Mouse (Mus musculus) neutrophil, adult 5-6 weeks (primary cell): Measurements from ENCODE around the gene Sumo3. TPM values are rescaled to one million over a fixed set of nuclear protein-coding genes. Genes with fewer than 3 reads are reported as not detected.
A peak's percentile ranks its signal among the peaks of the same experiment; 100 is the strongest.

Experiments
- ATAC-seq: fragments of 151-379, 151-347 bp; 2 replicates; pipeline ENCODE4 v1.8.0; 2017; ENCODE audit warnings: mild to moderate bottlenecking, moderate TSS enrichment; ENCODE audit not compliant: insufficient number of reproducible peaks, poor library complexity, low FRiP score, severe bottlenecking; ENCODE audit errors: extremely low read depth
- total RNA-seq: library from RNA; stranded (forward); fragments of 200-1000 nt; gene quantifications from 2 replicates; pipeline ENCODE4 v1.2.3, GENCODE M21; 2017

Gene Sumo3
- total RNA-seq, 1 experiment from 2014 or later: 32.6 TPM

DNA sequence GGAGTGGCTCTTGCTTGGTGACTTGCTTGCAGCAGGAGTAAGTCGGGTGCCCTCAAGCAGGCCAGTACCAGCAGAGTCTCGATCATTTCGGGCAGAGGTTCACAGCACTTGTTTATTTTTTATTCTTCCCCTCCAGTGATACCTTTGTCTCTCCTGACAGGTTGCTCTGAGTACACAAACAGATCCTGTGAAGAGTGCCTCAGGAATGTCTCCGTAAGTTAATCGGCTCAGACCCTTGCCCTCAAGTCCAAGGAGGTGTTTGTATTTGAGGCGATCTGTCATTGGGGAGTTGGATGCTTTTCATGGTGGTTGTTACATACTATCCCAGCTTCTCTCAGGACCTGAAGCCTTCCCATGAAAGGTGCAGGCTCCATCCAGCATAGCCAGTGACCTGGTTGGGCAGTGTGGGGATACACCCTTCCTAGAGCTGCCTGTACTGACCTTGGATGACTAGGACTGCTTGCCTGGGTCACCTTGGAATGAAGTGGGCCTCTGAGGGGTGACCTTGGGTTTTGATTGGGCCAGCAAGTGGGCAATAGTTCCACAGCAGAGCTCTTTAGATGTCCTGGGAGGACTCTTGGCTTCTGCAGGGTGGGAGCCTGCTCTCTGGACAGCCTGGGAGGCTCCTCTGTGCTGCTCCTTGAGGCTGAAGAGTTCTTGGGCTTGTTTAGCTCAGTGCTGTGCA, 18.7 kb upstream of the Sumo3 start:
- no peak for ATAC-seq

DNA sequence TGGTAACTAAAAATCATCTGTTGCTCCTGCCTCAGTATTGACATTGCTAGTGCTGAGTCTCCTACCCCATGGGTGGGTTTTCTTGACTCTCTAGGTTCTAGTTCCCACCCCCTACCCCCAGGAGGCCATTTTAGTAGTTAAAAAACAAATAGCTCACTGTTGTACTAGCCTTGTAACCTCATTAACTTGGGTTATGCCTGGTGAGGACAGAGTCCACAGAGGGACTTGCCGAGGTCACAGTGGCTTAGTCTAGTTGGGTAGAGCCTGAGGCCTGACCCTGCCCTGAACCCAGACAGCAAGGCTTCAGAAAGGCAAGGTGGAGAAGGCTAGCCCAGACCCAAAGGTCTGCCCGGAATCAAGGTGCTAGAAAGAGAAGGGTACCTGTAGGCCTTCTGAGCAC, 17.9 kb upstream of the Sumo3 start:
- no peak for ATAC-seq

DNA sequence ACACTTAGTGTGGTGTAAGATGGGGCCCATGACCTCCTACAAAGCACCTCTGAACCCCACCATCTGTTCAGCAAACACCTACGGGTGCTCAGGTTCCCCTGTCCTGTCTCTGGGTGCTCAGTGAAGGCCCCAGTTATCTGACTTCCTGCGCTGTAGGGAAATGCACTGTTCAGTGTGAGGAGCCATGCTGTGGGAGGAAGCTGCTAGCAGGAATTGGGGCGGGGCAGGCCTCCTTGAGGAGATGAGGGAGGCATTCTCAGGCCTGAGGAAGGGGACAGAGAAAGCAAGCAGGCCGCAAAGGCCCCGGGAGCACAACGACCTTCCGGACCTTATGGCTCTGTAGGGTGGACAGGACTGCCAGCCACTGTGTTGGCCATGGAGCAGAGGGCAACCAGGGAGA, 16.8 kb upstream of the Sumo3 start:
- ATAC-seq: no peak

DNA sequence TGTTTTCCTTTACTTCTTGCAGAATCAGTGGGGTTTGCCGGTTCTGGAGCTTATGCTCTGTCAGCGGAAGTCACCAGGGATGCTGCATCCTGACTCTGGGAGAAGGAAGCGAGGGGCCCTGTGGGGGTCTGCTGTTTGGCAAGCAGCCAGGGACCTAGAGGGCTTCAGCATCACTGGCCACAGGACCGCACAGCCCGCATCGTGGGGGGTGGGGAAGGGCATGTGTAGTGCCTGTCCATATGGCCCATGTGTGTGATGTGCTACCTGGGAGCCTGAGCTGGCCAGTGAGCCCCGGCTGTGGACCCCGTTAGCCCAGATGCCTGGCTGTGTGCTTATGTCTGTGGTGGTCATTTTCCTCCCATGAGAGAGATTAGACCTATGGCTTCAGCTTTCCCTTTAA, 16.1 kb upstream of the Sumo3 start:
- no peak for ATAC-seq

DNA sequence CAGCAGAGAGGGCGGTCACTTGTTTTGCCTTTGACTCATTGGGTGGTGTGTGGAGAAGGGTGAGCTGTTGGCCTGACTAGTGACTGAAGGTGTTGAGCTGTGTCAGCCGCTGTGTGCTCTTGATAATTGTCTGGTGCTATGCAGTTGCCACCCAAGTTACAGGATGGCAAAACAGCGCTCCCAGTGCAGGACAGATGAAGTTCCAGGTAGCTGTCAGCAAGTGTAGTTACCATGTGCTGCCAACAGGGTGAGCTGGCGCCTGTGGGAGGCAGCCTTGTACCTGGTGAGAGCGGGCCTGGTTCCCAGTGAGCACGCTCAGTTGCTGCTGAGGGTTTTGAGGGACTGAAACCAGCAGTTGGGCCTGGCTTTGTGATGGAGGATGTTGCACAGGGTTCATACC, 15.1 kb upstream of the Sumo3 start:
- peak; percentile 87 for ATAC-seq

DNA sequence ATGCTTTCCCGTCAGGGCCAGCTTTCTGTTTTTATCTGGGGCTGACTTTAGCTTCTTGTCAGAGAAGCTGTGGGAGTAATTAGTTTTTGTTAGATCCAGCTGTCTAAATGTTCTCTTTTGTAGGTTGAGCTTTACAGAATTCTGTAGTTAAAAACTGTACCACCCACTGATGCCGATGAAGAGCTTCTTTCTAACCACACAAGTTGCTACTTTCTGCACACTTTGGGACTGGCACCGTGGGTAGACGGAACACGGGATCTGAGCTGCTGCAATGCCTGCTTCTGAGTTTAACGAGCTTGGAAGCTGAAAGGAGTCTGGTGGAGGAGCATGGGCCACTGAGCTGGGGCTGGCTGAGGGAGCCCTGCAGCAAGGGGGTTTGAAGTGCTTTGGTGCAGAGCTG, 14.4 kb upstream of the Sumo3 start:
- no peak for ATAC-seq

DNA sequence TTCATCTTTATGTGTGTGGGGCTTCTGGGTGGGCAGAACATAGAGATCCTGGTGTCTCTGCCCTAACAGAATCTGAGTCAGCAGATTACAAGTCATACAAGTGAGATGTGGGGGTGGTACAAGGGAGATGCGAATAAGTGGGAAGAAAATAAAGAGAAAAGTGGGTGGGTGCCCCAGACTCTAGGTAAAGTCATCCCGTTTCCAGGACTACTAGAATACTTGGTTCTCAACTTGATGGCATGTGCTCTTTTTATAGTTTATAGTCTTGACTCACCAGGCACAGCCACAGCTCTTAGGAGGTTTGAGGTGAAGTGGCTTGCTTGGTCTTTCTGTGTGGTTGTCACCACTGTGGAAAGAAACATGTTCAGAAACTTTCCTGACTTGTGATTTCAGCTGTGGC, 9.8 kb upstream of the Sumo3 start:
- ATAC-seq: no peak

DNA sequence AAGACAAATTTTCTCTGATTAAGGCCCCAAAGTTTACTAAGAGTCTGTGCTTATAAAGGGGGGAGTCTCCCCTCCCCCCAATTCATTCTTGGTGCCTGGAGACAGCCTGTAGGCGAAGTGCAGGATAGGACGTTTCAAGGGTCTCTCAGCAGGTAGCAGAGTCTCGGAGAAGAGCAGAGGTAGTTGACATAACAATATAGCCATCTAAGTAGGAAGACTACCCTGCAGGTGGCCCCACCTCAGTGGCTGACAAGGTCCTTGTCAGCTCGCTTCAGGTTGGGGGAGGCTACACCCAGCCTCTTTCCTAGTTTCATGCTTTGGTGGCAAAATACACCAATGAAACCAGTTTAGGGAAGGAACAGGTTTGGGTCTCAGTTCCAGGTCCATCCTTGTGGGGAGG, 2.9 kb upstream of the Sumo3 start:
- ATAC-seq: no peak

DNA sequence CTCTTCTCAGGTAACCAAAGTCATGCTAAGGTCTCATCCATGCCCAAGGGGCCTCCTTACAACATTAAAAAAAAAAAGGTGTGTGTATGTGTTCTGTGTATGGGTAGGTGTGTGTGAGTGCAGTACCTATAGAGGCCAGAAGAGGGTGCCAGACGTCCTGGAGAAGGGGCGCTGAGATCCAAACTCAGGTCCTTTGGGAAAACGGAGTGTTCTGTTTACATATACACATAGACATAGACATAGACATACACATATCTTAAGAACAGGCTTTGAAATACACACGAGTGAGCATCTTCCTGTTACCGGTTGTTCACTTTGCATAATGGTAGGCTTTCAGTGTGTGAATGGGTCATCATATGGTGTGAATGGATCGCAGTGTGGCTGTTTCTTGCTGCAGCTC, 1.8 kb upstream of the Sumo3 start:
- no peak for ATAC-seq

DNA sequence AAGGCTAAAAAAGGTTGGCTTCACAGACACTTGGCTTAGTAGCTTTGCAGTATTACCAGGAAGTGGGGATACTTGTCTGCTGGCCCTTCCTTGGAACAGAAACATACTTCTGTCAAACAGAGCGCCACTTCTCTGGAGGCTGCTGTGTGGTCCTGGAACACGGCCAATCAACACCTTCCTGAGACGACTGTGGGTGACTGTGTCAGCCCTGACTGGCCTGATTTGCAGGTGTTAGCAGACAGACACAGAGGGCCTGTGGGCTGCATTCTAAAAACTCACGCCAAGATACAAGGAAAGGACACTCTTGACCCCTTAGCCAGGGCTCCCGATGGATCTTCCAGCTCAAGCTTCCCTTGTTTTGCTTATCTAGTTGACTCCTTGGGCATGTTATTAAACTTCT, 939 bp upstream of the Sumo3 start:
- ATAC-seq: no peak

DNA sequence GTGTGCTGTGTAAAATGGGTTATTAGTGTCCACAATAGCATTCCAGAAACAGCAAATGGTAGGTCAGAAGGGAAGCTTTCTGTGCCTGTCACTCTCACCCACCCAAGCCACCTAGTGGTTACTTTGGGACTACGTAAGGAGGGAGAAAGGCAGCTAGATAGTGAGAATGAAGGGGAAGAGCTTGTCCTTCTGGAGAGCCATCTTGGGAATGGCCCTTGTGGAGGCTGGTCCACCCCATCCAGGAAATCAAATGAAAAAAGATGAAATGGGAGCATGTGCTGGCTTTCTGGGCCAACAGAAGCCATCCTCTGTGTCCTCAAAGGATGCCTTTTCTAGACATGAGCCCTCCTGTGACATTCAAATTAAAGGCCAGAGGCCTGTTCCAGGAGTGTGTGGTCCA, 529 bp upstream of the Sumo3 start:
- peak; percentile 21; the same call in 1 of the 2 replicates for ATAC-seq

DNA sequence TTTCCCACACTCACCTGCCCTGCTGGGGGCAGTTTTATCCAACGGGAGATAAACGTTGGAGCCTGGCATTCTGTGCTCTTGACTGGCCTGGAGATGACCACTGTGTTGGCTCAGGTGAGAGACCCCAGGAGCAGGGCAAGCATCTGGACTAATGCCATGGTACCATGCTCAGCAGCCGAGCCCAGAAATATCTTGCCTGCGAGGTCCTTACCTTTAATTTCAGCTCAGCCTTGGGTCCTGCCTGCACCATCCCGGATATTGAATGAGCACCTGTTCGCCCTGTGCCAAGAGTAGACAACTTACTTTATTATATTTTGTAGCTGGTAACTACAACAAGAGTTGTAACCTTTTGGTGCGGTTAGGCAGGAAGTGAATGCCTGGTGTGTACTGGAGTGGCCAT, 958 bp downstream of the Sumo3 start:
- ATAC-seq: no peak; the same call in 1 of the 2 replicates

DNA sequence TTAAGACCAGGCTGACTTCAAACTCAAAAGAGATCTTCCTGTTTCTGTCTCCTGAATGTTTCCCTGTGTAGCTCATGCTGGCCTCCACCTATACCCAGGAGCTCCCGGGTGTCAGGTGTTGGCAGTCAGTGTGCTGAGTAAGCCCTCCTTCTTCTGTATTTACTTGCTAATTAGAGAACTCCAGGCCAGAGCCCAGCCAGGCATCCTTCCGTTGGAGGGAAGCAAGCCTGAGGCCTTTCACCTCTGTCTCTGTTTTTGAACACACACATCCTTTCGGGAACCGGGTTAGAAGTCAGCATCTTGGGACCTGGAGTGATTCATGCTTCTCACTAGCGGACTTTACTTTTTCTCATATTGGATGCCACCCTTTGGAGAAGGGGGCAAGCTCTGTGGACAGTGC, 1.5 kb downstream of the Sumo3 start:
- no peak for ATAC-seq

DNA sequence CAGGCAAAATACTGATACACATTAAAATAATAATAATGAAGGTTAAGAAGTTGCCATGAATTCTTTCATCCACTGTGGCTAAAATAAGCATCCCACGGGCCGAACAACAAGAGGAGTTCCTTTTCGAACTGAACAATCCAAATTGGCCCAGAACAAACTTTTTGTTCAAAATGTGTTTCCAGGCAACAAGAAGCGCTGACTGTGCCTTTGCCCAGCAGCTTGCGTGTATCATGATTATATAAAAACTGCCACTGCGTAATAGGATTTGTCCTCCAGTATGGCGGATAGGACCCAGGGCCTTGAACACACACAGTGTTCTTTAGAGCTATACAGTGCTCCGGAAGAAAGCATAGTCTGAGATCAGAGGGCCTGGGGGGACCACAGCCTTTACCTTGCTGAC, 2.7 kb downstream of the Sumo3 start:
- no peak for ATAC-seq

DNA sequence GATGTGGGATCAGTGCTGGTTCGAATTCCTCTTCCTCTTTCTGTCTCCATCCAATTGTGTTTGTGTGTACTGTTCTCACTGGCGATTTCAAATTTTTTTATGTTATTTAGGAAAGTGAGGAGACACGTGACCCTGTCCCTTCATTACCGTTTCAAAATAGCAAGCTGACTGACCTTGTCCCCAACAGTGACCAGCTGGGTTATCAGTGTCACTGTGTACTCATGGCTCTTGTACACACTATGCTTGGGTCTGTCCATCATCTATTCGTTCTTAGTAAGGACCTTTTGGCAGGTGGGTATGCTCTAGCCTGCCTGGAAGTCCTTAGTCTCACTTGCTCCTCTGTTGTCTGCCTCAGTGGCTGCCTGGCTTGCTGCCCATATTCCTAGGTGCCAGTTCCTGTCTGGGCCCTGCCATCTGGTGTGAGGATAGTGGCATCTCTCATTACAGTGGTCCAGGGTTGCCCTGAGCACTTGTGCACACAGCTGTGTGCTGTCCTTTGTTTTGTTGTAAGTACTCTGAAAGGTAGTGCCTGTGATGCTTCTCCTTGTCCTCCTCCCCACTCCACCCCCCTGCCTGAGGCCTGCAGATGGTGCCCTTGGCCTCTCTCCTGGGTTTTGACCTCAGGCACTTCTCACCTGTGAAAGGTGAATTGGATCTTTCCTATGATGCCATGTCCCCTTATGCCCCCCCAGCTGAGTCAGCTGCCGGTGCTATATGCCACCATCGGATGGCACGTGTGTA, 4.5 kb downstream of the Sumo3 start:
- ATAC-seq: no peak

DNA sequence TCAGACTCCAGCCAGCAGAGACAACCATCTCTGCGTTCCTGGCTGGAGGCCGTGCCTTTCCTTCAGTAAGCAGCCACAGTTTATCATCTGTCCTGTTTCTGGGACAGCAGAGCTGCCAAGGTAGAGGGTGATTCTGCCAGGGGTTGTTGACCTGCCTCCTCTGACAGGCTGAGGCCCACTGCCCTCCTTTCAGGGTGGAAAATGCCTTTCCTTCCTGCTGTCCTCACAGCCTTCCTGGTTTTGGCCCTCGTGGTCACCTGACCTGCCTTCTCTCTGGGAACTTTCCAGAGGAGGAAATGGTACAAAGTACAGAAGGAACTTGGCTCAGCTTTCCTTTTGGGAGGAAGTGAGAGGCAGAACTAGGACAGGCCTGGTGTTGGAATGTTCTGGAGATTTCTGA, 7.5 kb downstream of the Sumo3 start:
- no peak for ATAC-seq

DNA sequence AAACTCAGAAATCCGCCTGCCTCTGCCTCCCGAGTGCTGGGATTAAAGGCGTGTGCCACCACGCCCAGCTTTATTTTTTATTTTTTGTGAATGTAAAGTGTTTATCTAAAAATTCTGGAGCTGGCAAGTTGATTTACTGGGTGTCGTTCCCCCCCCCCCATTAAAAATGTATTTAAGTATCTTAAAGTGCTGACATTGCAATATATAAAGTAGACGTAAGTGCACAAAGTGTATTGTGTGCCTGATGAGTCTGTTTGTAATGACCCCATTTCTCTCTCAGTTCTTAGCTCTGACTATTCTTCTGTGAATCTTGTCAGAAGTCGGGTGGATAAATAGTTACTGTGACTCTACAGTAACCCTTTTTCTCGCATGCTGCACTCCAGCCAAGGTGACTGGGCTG, 9.8 kb downstream of the Sumo3 start:
- ATAC-seq: no peak

DNA sequence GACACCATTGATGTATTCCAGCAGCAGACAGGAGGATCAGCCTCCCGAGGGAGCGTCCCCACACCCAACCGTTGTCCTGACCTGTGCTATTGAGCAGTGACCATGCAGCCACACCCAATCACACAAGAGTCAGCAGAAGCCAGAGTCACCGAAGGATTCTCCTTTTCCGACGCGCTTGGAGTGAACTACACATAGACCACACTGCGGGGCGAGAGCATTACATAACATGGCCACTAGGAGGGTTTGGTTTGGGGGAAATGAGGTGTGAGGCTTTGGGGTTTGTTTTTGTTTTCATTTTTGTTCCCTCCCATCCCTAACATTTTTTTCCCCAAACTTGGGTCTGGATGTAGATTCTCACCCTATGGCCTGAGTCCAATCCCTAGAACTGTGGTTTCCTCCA, 10.3 kb downstream of the Sumo3 start:
- no peak for ATAC-seq

DNA sequence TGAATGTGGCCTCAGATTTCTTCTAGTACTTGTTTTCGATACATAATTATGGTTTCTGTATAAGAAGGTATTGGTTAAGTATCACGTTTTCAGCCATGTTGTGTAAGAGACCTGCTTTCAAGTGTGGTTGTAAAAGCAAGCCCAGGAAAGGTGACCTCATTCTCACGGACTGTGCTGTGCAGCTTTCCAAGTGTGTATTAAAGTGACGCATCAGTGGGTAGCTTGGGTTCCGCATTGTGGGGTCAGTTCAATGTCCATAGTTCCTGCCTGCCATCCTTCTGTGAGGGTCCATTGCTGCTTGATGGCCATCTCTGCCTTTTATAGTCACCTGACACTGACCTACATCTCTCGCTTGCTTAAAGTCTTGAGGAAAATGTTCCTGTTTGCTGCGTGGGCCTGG, 11.0 kb downstream of the Sumo3 start:
- no peak for ATAC-seq

DNA sequence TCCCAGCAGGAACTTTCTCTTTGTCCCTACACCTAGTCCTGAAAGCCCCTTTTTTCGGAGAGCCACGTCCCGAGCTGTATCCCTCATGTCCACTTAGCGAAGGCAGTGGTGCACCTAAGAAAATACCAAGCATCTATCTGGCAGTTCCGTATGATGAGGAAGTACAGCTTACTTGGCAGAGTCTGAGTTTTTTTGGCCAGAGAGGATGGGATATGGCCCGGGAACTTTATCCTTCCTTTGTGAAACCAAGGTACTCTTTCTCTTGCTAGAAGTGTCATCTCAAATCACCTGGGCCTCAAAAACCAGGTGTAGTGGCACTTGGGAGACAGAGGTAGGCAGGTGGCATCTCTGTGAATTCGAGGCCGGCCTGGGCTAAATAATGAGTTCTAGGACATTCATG, 15.6 kb downstream of the Sumo3 start:
- ATAC-seq: no peak
